Mouse (Mus musculus) kidney, embryonic 16.5 days (tissue): ENCODE data around the gene Vmn2r38. TPM values are rescaled to one million over a fixed set of nuclear protein-coding genes. Genes with fewer than 3 reads are reported as not detected.
"Not testable (repeated sequence)": the region's sequence is repeated elsewhere in the genome, so short reads cannot be mapped to it uniquely, and the experiment has no call there.

Experiments
- ATAC-seq: fragments of 200-750 bp; cut with Nextera tagmentation; 2 replicates; pipeline ENCODE4 v1.8.0; 2017; ENCODE audit warnings: moderate TSS enrichment; ENCODE audit not compliant: low FRiP score, low TSS enrichment
- H3K27ac ChIP-seq: fragments of 300-500 bp; sonication (generic); 2 replicates; pipeline ENCODE4 v1.5.1; 2014; ENCODE audit warnings: low read length
- H3K27me3 ChIP-seq: fragments of 300-500 bp; sonication (generic); 2 replicates; pipeline ENCODE4 v1.6.1; 2014; ENCODE audit warnings: low read length, control low read depth, mixed read lengths; ENCODE audit not compliant: insufficient read depth
- H3K36me3 ChIP-seq: fragments of 300-500 bp; sonication (generic); 2 replicates; pipeline ENCODE4 v1.6.1; 2014; ENCODE audit warnings: low read length, control low read depth, mixed read lengths; ENCODE audit not compliant: insufficient read depth
- H3K4me1 ChIP-seq: fragments of 300-500 bp; sonication (generic); 2 replicates; pipeline ENCODE4 v1.6.1; 2014; ENCODE audit warnings: low read length, control low read depth, mixed read lengths; ENCODE audit not compliant: insufficient read depth
- H3K4me2 ChIP-seq: fragments of 300-500 bp; sonication (generic); replicated peaks from 2 replicates; pipeline ENCODE4 v1.6.1; 2014; ENCODE audit warnings: low read depth, low read length
- H3K4me3 ChIP-seq: fragments of 300-500 bp; sonication (generic); 2 replicates; pipeline ENCODE4 v1.5.1; 2014; ENCODE audit warnings: mild to moderate bottlenecking, low read length
- H3K9ac ChIP-seq: fragments of 300-500 bp; sonication (generic); replicated peaks from 2 replicates; pipeline ENCODE4 v1.6.1; 2014; ENCODE audit warnings: low read length
- H3K9me3 ChIP-seq: fragments of 300-500 bp; sonication (generic); 2 replicates; pipeline ENCODE4 v1.6.1; 2016; ENCODE audit warnings: low read length, control low read depth
- WGBS: fragments of 180-500 bp; shearing (Covaris S2); extraction: QIAGEN DNeasy Blood & Tissue Kit; methylation state at CpG from one replicate; pipeline ENCODE4 v1.1.7; 2014; 5-methylcytosine and 5-hydroxymethylcytosine counted together
- polyA plus RNA-seq: library from polyadenylated mRNA; unstranded; fragments of >200 nt; fragmentation: Nextera tagmentation; extraction: Ambion mirVana; gene quantifications from 2 replicates; pipeline ENCODE4 v1.2.1, GENCODE M21; 2015

Gene Vmn2r38
- not detected in 2 replicates for polyA plus RNA-seq

DNA sequence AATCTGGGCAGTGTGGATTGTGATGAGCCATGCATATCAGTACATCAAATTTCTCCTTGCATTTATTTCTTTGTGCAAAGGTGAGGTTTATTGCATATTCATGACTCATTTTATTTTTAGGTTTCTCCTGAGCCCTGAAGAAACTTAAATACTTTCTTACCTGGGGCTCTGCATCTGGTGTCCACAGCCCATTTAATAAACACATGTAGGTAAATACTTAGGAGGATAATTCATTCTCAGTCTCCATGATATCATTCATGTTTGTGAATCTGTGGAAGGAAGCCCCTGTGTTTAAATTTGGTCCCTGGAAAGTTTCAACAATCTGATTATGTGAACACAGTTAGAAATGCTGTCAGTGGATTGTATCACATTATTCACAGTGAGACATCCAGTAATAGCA, at the start of gene Vmn2r38:
Gene Vmn2r38 (minus strand): TSS at position 101 of the 400 bp plus-strand sequence.
- H3K4me3 ChIP-seq, H3K9me3 ChIP-seq, H3K36me3 ChIP-seq, H3K4me2 ChIP-seq, H3K27me3 ChIP-seq, H3K9ac ChIP-seq, H3K27ac ChIP-seq, ATAC-seq, H3K4me1 ChIP-seq: not testable (repeated sequence)

DNA sequence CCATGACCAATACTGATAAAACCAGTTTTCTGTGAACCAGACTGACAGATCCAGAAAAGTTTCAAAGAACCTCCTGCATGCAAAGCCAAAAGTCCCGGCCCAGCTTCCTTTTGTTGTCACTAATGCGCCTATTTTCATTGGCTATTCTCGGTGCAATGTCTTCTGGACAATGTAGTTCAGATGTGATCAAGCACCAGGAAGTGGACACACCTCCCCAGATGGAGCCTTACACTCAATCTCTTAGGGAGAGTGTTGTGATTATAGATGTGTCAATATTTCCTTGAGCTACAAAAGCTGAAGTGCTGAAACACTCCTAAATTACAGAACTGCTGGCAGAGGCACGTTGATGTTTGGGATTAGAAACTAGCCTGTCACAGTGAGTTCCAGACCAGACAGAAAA, 32.3 kb downstream of the Vmn2r38 start:
- not testable (repeated sequence) for H3K9ac ChIP-seq, ATAC-seq, H3K36me3 ChIP-seq, H3K4me3 ChIP-seq, H3K27ac ChIP-seq, H3K27me3 ChIP-seq, H3K4me2 ChIP-seq, H3K4me1 ChIP-seq, H3K9me3 ChIP-seq
- WGBS: 83% methylated on average over 4 of the region's 4 CpGs

DNA sequence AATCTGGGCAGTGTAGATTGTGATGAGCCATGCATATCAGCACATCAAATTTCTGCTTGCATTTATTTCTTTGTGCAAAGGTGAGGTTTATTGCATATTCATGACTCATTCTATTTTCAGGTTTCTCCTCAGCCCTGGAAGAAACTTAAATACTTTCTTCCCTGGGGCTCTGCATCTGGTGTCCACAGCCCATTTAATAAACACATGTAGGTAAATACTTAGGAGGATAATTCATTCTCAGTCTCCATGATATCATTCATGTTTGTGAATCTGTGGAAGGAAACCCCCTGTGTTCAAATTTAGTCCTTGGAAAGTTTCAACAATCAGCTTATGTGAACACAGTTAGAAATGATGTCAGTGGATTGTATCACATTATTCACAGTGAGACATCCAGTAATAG, 67.0 kb downstream of the Vmn2r38 start, which contains the start of gene Vmn2r39:
Gene Vmn2r39 (minus strand): TSS at position 101 of the 400 bp plus-strand sequence.
- not testable (repeated sequence) for H3K36me3 ChIP-seq, H3K4me3 ChIP-seq, H3K27ac ChIP-seq, H3K27me3 ChIP-seq, H3K9me3 ChIP-seq, H3K4me1 ChIP-seq, H3K4me2 ChIP-seq, ATAC-seq, H3K9ac ChIP-seq

Other genes with a start within 250 kb of the Vmn2r38 start
- not detected in 2 replicates for gene Vmn2r40, start 166.4 kb downstream of the Vmn2r38 start, polyA plus RNA-seq
- gene Vmn2r39, start 67.1 kb downstream of the Vmn2r38 start, polyA plus RNA-seq: not detected in 2 replicates
- not detected in 2 replicates for gene Vmn2r37, start 125.8 kb upstream of the Vmn2r38 start, polyA plus RNA-seq